Mouse (Mus musculus) hindbrain, embryonic 11.5 days (tissue): ENCODE measurements at regions not wholly inside any gene's neighbourhood (a gene's known extent, or its start where the extent isn't known, plus 50 kb on each side); places are given as distances from the start of the nearest gene placed in this dataset.
A peak's percentile ranks its signal among the peaks of the same experiment; 100 is the strongest.
"Not testable (repeated sequence)": the region's sequence is repeated elsewhere in the genome, so short reads cannot be mapped to it uniquely, and the experiment has no call there.

ENCODE experiments used
- ATAC-seq: fragments of 200-750 bp; cut with Nextera tagmentation; 2 replicates; pipeline ENCODE4 v1.8.0; 2017; ENCODE audit warnings: mild to moderate bottlenecking, moderate TSS enrichment, moderate library complexity; ENCODE audit not compliant: low FRiP score
- DNase-seq: peaks from one replicate; pipeline ENCODE4 v3.0.0-alpha.2; 2015; ENCODE audit warnings: low spot score
- H3K27ac ChIP-seq: fragments of 300-500 bp; sonication (generic); 2 replicates; pipeline ENCODE4 v1.5.1; 2014; ENCODE audit warnings: mild to moderate bottlenecking, low read depth, low read length
- H3K27me3 ChIP-seq: fragments of 300-500 bp; sonication (generic); 2 replicates; pipeline ENCODE4 v1.6.1; 2014; ENCODE audit warnings: mild to moderate bottlenecking, low read length, moderate library complexity, mixed read lengths; ENCODE audit not compliant: control insufficient read depth, insufficient read depth
- H3K36me3 ChIP-seq: fragments of 300-500 bp; sonication (generic); 2 replicates; pipeline ENCODE4 v1.6.1; 2014; ENCODE audit warnings: mild to moderate bottlenecking, low read length, moderate library complexity, mixed read lengths; ENCODE audit not compliant: control insufficient read depth, insufficient read depth
- H3K4me1 ChIP-seq: fragments of 300-500 bp; sonication (generic); replicated peaks from 2 replicates; pipeline ENCODE4 v1.6.1; 2014; ENCODE audit warnings: low read length, mixed read lengths; ENCODE audit not compliant: control insufficient read depth, insufficient read depth
- H3K4me2 ChIP-seq: fragments of 300-500 bp; sonication (generic); replicated peaks from 2 replicates; pipeline ENCODE4 v1.6.1; 2014; ENCODE audit warnings: mild to moderate bottlenecking, low read depth, low read length
- H3K4me3 ChIP-seq: fragments of 300-500 bp; sonication (generic); 2 replicates; pipeline ENCODE4 v1.5.1; 2014; ENCODE audit warnings: low read depth, low read length
- H3K9ac ChIP-seq: fragments of 300-500 bp; sonication (generic); 2 replicates; pipeline ENCODE4 v1.6.1; 2014; ENCODE audit warnings: low read depth, low read length
- H3K9me3 ChIP-seq: fragments of 300-500 bp; sonication (generic); 2 replicates; pipeline ENCODE4 v1.6.1; 2016; ENCODE audit warnings: low read length; ENCODE audit not compliant: control insufficient read depth
- WGBS: fragments of 180-500 bp; shearing (Covaris S2); extraction: QIAGEN DNeasy Blood & Tissue Kit; methylation state at CpG from one replicate; pipeline ENCODE4 v1.1.7; 2014; 5-methylcytosine and 5-hydroxymethylcytosine counted together

DNA sequence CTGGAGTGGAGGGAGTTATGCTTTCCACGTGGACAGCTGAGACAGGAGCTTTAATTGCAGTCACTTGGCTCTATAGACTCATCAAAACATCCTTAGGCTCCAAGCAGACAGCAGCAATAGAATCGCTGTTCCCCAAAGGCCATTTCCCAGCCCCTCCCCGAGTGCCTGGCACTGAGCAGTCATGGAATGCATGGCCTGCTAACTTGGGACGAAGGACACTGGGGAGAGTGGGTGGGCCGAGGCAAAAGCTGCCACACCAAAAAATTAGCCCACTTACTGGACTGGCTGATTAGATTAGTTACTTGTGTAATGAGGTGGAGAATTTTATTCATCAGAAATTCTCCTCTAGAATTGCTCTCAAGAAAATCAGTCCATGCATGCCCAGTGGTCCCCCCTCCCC is 172.3 kb downstream of the Cdca7 start:
- Histone ChIP-seq H3K4me2 (no peak overlapping the region), H3K4me1 (no peaks in the 10 kb centered on the region), H3K9ac (no peak overlapping the region), H3K4me3 (no peak overlapping the region), H3K27me3 (no peaks in the 10 kb centered on the region), H3K27ac (no peak overlapping the region), H3K36me3 (no peaks in the 10 kb centered on the region), H3K9me3 (no peaks in the 10 kb centered on the region)
- no peak for ATAC-seq
- DNase-seq = no peak
- WGBS = 62% methylated on average over 5 of the region's 5 CpGs

DNA sequence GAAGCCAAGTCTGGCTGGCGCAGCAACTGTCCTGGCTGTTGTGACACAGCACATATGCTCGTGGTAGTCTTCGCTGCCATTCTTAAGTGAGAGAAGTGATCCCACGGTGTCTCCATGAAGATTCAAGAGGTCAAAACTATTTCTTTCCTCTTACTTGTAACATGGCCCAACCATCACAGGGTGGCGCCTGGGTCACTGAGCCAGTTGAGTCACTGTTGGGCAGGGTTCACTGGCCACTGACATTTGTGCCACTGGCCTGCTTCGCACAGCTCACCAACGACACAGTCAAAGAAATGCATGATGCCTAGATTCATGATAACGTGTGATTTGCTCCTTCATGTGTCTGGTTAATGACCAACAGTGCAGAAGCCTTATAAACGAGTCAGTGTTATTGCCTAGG is 179.9 kb downstream of the Cdca7 start:
- Histone ChIP-seq H3K36me3 (no peaks in the 10 kb centered on the region), H3K27me3 (no peaks in the 10 kb centered on the region), H3K9ac (no peak overlapping the region), H3K4me3 (no peak overlapping the region), H3K27ac (no peak overlapping the region), H3K9me3 (no peaks in the 10 kb centered on the region), H3K4me1 (no peaks in the 10 kb centered on the region), H3K4me2 (no peak overlapping the region)
- DNase-seq (no peak), ATAC-seq (no peak)
- WGBS = 77% methylated on average over 9 of the region's 9 CpGs

DNA sequence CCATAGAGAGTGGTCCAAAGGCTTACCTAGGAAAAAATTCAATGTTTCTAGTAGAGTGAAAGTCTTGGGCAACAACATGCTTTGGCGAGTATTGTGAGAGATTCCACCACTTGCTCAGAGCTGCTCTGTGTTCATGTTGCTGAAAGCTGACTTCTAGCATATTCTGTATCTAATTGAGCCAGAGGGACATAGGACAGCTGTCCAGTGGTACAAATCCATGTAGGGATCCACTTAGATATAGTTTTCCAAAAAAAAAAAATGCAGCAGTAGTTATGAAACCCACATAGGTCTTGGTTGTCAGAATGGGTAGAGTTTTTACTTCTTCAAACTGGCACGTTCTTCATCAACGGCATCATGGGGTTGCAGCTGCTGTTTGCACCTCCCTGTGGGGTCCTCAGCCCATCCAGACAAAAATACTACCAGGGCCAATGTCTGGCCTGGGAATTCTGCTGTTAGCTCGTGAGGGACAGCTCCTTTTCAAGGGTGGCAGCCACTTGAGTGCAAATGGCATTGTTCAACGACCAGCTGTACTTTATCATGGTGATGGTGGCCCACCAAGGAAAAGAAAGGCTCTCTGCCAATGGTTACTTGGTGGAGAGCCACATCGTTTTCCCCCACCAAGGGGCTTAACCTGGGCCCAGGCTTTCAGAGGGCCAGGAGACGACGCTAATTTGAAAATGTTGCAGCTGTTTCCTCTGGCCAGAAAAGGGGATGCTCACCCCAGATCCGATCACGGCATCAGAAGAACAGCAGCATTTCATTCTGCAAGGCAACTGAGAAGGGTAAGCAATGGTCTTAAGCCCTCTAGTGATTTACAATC is 181.4 kb downstream of the Cdca7 start:
- Histone ChIP-seq H3K9me3 (no peaks in the 10 kb centered on the region), H3K4me1 (no peaks in the 10 kb centered on the region), H3K27ac (no peak overlapping the region), H3K4me2 (no peak overlapping the region), H3K4me3 (no peak overlapping the region), H3K9ac (no peak overlapping the region), H3K36me3 (no peaks in the 10 kb centered on the region), H3K27me3 (no peaks in the 10 kb centered on the region)
- ATAC-seq (no peak), DNase-seq (no peak)
- 62% methylated on average over 10 of the region's 10 CpGs for WGBS

DNA sequence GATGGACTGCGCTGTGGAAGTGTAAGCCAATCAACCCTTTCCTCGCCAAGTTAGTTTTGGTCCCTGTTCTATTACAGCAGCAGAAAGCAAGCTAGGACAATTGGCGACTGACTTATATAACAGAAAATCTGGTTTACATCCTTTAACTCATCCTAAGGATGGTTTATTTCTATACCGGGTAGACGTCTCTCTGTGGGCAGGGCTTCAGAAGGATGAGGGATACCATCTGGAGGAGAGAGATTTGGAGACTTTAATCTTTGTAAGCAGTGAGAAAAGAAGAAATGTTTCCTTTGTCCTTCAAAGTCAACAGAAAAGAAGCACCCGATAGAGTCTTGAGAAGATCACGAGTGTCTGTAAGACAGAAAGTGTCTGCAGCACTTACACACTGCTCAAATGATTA is 186.4 kb downstream of the Cdca7 start:
- no peak for ATAC-seq
- DNase-seq = no peak
- Histone ChIP-seq H3K27me3 (no peaks in the 10 kb centered on the region), H3K4me3 (no peak overlapping the region), H3K4me1 (no peaks in the 10 kb centered on the region), H3K4me2 (no peak overlapping the region), H3K27ac (no peak overlapping the region), H3K9ac (no peak overlapping the region), H3K36me3 (no peaks in the 10 kb centered on the region), H3K9me3 (no peaks in the 10 kb centered on the region)
- WGBS = 89% methylated on average over 7 of the region's 7 CpGs

DNA sequence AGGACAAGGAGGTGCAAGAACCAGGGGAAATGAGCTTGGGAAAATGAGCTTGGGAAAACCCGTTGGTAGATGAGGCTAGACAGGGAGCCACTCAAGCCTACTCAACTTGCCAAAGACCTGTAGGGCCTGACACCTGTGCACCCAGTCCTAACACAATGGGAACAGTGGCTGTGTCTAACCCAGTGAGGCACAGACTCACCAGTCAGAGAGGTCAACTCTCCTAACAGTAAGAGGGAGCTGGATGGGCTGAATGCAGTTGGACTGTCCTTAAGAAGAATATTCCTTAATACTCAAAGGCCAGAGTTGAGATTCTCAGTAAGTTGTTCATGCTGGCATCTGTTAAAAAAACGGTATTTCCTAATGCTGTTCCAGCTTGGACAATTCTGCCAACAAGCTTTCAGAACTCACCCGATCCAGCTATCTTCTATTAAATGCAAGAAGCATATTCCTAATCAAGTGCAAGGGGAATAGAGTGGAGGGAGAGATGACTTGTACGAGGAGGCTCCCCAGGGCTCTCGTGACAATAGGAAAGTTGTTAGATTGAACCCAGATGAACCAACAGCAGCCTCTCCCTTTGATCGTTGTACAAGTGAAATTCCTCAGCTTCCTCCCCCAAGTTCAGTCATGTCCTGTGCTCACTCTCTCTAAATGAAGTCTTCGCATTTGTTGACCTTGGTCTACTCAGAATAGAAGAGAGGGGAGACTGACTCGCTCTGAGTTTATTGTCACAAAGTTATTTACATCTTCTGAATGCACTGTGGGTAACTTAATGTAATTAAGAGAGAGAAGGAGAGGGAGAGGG is 187.2 kb downstream of the Cdca7 start:
- no peaks in the 10 kb centered on the region for H3K4me1 ChIP-seq
- H3K4me3 ChIP-seq = no peak overlapping the region
- DNase-seq (no peak), ATAC-seq (no peak)
- no peak overlapping the region for H3K4me2 ChIP-seq
- no peaks in the 10 kb centered on the region for H3K36me3 ChIP-seq
- H3K9me3 ChIP-seq = no peaks in the 10 kb centered on the region
- no peak overlapping the region for H3K9ac ChIP-seq
- H3K27me3 ChIP-seq = no peaks in the 10 kb centered on the region
- no peak overlapping the region for H3K27ac ChIP-seq
- 66% methylated on average over 8 of the region's 8 CpGs for WGBS

DNA sequence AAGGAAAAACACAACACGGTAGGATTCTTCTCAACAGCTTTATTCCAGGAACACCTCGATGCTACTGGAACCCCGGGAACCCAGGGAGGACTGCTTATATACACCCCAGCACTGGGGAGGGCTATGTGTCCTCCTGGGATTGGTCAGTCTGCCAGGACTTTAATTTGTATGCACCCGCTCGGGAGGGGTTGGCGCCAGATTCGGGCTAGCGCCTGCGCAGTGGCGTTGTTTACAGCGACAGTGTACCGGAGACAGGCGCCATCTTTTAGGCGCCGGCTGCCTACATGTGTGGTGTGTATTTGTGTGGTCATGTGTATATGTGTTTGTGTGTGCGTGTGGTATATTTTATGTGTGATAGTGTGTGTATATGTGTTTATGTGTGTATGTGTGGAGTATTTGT is 191.4 kb downstream of the Cdca7 start:
- not testable (repeated sequence) for DNase-seq
- WGBS = 98% methylated on average over 16 of the region's 16 CpGs

DNA sequence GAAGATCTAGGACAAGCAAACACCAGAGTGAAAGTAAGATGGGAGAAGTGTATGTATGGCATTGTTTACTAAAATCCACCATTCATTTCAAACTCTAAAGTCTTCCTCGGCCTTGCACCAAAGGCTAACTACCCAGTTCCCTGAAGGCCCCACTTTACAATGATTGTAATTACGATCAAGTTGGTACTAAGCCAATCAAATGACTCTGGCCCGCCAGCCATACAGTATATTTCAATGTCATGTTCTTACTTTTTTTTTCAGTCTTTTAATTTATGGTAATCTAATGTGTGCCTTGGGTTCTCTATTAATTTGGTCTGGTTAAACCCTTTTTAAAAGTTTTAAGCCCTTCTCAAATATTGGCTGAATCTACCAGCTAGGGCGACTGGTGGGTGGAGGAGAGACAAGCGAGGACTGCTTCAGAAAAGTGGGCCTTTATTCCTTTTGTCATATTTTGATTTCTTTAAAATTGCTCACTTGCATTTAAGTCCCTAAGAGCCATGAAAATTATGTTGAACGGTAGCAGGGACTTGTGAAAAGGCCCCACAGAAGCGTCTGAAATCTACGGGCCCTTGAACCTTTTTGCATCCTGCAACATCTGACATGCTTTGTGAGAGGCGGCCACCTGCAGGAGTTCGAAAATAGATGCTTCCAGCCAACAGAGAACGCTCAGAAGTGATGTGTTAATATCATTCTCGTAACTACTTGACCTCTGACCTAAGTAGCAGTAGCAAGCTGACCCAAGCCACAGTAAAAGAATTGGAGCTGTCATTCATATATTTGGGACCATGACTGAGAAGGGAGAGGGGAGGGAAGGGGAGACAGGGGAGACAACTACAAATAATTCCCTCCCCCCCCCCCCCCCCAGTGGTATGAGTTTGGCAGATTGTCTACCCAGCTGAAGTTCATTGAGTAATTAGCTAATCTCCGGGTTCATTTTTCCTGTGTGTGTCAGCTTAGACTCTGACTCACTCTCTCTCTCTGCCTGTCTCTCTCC is 197.2 kb downstream of the Cdca7 start:
- no peaks in the 10 kb centered on the region for H3K36me3 ChIP-seq
- H3K27me3 ChIP-seq = peaks cover 2% of the 10 kb centered on the region; the same call in 1 of the 2 replicates
- H3K9ac ChIP-seq = no peak overlapping the region
- H3K4me3 ChIP-seq = no peak overlapping the region
- H3K9me3 ChIP-seq = no peaks in the 10 kb centered on the region
- ATAC-seq (peak; percentile 59; the same call in 1 of the 2 replicates), DNase-seq (peak; percentile 31)
- no peak overlapping the region for H3K27ac ChIP-seq
- no peak overlapping the region for H3K4me2 ChIP-seq
- WGBS = 28% methylated on average over 13 of the region's 13 CpGs
- H3K4me1 ChIP-seq = no peaks in the 10 kb centered on the region

More for the DNA sequence above, 191.4 kb downstream of the Cdca7 start:
- not testable (repeated sequence) for ATAC-seq, H3K27ac ChIP-seq, H3K9ac ChIP-seq, H3K4me1 ChIP-seq, H3K36me3 ChIP-seq, H3K9me3 ChIP-seq, H3K27me3 ChIP-seq, H3K4me2 ChIP-seq, H3K4me3 ChIP-seq

DNA sequence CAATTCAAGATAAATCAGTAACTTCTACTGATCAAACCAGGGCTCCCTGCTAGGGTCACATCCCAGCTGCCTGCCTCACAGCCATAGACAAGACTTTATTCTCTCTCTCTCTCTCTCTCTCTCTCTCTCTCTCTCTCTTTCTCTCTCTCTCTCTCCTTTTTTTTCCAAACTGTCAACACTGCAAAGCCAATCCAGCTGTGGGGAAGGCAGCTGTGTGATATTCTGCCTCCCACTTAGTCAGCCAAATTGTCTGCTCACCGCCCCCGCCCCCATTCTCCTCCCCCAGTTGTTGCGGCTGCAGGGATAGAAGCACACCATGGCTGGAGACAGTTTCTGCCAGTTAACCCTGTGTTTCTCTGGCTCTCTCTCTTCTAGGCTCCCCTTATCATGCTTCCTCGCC is 198.3 kb downstream of the Cdca7 start:
- ATAC-seq (no peak), DNase-seq (peak; percentile 25)
- Histone ChIP-seq H3K4me2 (no peak overlapping the region), H3K9me3 (no peaks in the 10 kb centered on the region), H3K36me3 (no peaks in the 10 kb centered on the region), H3K4me1 (no peaks in the 10 kb centered on the region), H3K9ac (no peak overlapping the region), H3K27me3 (peaks cover 4% of the 10 kb centered on the region; the same call in 1 of the 2 replicates), H3K4me3 (no peak overlapping the region), H3K27ac (no peak overlapping the region)
- WGBS = 3% methylated on average over 4 of the region's 4 CpGs
